Mouse (Mus musculus) adrenal gland, adult 18-20 months (tissue): ENCODE data around the gene Defb5. TPM values are rescaled to one million over a fixed set of nuclear protein-coding genes. Genes with fewer than 3 reads are reported as not detected.
"Not testable (repeated sequence)": the region's sequence is repeated elsewhere in the genome, so short reads cannot be mapped to it uniquely, and the experiment has no call there.

Experiments used
- DNase-seq, 2 experiments: peaks; one replicate each; pipeline ENCODE4 v3.0.0; 2021 to 2022; ENCODE audit warnings: low spot score in 2 of 2
- long read RNA-seq, 2 experiments: library from polyadenylated mRNA; stranded (forward); transcript quantifications; one replicate each; pipeline ENCODE4 v2.0.0; 2021
- total RNA-seq, 2 experiments: library from RNA; stranded (reverse); gene quantifications; 1 replicate in 1 of 2; 2 replicates in 1 of 2; pipeline ENCODE4 v1.2.3; 2021

The Defb5 gene
- total RNA-seq: not detected
- long read RNA-seq, experiment 1: 0 reads
- long read RNA-seq, experiment 2: 0 reads

DNA sequence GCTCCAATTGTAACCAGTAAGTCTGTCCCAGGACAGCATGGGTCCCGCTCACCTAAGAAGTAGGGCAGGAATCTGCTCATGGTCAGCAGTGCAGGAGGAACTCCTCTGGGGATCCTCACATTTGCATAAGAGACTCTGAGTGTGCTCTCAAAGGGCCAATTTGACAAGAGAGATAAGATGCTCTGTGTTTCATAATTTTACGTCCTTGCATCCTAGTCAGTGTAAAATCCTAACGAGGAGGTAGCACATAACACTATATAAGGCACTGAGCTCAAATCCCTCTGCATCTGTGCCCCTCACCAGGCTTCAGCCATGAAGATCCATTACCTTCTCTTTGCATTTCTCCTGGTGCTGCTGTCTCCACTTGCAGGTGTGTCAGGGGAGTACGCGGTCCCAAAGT is at the start of gene Defb5:
TSS of gene Defb5 (plus strand) at position 301 of the 400 bp plus-strand sequence.
- no peak for DNase-seq

DNA sequence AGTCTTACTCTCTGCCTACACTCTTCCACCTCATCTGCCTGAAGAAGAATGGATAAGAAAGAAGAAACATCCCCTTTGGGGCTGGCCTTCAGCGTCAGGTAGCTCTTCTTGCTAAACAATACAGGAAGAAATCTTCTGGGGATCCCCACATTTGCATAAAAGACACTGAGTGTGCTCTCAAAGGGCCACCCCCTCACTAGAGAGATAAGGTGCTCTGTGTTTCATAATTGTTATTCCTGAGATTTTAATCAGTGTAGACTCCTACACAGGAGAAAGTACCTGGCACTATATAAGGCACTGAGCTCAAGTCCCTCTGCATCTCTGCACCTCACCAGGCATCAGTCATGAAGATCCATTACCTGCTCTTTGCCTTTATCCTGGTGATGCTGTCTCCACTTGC is 22.2 kb upstream of the Defb5 start, which contains the start of gene Defb6:
TSS of gene Defb6 (plus strand) at position 318 of the 400 bp plus-strand sequence.
- DNase-seq: no peak

DNA sequence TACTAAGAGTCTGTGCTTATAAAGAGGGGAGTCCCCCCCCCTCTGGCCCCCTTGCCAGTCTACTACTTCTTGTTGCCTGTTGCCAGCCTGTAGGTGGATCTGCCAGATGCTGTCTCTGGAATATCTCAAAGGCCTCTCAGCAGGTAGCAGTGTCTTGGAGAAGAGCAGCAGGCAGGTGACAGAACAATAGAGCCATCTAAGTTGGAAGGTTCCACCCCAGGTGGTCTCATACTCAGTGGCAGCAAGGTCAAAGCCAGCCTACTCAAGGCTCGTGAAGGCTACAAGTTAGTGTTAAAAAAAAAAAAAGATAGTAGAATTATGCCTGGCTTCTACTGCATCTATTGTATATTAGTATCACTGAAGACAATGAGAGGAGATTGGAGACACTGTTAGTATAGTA is 9.3 kb upstream of the Defb5 start:
- DNase-seq: no peak

DNA sequence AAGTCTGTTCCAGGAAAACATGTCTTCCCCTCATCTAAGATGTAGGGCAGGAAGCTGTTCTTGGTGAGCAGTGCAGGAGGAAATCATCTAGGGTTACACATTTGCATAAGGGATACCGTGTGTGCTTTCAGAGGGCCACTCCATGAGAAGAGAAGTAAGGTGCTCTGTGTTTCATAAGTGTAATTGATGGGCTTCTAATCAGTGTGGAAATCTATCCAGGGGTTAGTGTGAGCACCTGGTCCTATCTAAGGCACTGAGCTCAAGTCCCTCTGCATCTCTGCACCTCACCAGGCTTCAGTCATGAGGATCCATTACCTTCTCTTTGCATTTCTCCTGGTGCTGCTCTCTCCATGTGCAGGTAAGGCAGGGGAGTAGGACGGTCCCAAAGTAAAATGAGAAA is 7.8 kb upstream of the Defb5 start, which contains the start of gene Defb46:
TSS of gene Defb46 (plus strand) at position 301 of the 400 bp plus-strand sequence.
- DNase-seq: no peak

DNA sequence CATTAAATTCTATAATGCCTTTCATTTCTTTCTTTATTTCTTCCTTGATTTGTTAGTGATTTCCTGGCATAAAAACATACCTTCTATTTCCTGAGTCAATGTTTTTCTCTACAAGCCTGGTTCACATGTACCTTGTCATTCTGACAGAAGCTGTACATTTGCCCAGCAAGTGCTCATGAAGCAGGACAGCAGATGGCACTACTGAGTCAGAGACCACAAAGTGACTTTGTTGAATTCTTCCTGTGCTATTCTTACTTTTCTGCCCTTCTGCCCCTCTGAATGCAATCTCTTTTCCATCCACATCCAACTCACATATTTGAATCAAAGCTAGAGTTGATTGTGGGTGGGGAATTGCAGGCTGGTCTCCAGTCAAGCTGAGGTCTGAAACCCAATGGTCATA is 10.8 kb downstream of the Defb5 start:
- DNase-seq: no peak

DNA sequence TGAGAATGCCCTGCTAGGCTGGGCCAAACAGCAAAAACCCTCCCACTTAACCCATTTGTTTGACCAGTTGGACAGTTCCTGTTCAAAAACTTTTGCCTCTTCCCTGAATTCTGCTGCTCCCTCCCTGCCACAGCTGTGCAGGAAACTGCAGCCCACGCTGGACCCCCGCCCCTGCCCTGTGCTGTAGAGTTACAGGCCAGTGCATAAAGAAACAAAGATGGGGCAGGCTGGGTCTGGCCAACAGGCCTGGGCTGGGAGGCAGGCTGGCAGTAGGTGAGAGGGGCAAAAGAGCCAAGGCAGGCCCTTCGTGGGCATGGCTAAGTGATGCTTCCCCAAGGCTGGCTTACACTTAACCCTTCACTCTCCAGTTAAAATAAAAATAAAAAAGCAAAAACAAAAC is 12.3 kb downstream of the Defb5 start:
- DNase-seq: no peak

DNA sequence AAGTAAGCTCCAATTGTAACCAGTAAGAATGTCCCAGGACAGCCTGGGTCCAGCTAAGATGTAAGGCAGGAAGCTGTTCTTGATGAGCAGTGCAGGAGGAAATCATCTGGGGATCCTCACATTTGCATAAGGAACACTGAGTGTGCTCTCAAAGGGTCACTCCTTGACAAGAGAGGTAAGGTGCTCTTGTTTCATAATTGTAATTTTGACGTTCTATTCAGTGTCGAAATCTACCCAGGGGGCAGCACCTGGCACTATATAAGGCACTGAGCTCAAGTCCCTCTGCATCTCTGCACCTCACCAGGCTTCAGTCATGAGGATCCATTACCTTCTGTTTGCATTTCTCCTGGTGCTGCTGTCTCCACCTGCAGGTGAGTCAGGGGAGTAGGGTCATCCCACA is 45.7 kb downstream of the Defb5 start, which contains the start of gene Defb3:
TSS of gene Defb3 (plus strand) at position 301 of the 400 bp plus-strand sequence.
- not testable (repeated sequence) for DNase-seq

DNA sequence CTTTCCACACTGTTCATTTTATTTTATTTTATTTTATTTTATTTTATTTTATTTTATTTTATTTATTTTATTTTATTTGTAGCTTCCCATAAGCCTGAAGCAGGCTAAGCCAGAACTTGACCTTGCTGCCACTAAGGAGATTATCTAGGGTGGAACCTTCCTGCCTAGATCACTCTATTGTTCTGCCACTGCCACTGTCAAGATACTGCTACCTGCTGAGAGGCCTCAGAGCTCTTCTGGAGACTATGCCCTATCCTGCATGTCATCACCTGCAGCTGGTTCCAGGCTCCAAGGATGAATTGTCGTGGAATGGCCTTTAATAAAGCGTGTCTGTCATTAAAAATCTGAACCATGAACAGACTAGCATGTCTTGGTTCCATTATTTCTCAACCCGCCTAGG is 51.0 kb downstream of the Defb5 start:
- DNase-seq: not testable (repeated sequence)

Other genes starting within 250 kb of the Defb5 start
- not detected for gene Defb38, start 221.0 kb upstream of the Defb5 start, total RNA-seq
- 1 to 10 TPM in 1 of 2 experiments, not detected in 1; 2.4 TPM for gene Defb39, start 182.8 kb upstream of the Defb5 start, total RNA-seq
- not detected for gene Defb12, start 132.7 kb upstream of the Defb5 start, total RNA-seq
- not detected for gene Defb34, start 123.8 kb upstream of the Defb5 start, total RNA-seq
- gene Gm45826, start 106.8 kb upstream of the Defb5 start, total RNA-seq: not detected
- not detected for gene Defb14, start 53.2 kb upstream of the Defb5 start, total RNA-seq
- not detected for gene Defb4, start 48.9 kb upstream of the Defb5 start, total RNA-seq
- not detected for gene Defb6, start 22.1 kb upstream of the Defb5 start, total RNA-seq
- gene Defb46, start 7.7 kb upstream of the Defb5 start, total RNA-seq: not detected
- not detected for gene Defb3, start 45.8 kb downstream of the Defb5 start, total RNA-seq
- gene Defb8, start 200.0 kb downstream of the Defb5 start, total RNA-seq: not detected
- not detected for gene Defb7, start 247.5 kb downstream of the Defb5 start, total RNA-seq